Mouse (Mus musculus): ENCODE results near the gene Upk3b.

- TF ChIP-seq CTCF (IDR thresholded peaks at IDR 0.05; ENCODE audit: borderline replicate concordance, control insufficient read depth, extremely low read depth, insufficient read depth, low read length, poor library complexity) (no peak), POLR2A (IDR thresholded peaks at IDR 0.05; ENCODE audit: control insufficient read depth, extremely low read depth, insufficient read depth, low read length, poor library complexity) (no peak)
These were observed 31.1 kb downstream of the Upk3b start for GRCm38 (mm10) chr5:136069411-136069810.
